Mouse (Mus musculus): ENCODE data around the gene Chic2.

DNA sequence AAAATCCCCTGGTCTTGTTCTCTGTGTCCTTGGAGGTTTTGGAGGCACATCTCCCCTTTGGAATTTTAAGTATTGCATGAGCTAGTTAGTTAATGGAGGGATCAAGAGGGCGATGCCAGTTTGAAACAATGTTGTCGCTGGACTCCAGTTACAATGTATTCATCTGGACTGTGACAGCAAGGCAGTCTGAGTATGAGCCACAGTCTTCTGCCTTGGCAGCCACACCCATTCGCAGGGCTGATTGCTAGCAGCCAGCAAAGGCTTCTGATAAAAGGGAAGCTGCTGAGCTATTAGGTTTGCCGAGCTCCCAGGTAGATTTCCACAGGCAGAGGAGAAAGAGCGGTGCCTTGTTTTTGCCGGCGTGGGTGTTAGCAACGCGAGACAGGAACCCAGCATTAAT, 84.3 kb downstream of the Chic2 start:
- TF ChIP-seq CTCF (IDR thresholded peaks at IDR 0.05; ENCODE audit: borderline replicate concordance, extremely low read depth, insufficient read depth, insufficient read length) = no peak
- no peak for TF ChIP-seq POLR2A (IDR thresholded peaks at IDR 0.05; ENCODE audit: borderline replicate concordance, extremely low read depth, insufficient read depth, insufficient read length, poor library complexity, severe bottlenecking)
